Mouse (Mus musculus) cerebellum, adult 2 months (tissue): ENCODE results near the gene Rhou. TPM values are rescaled to one million over a fixed set of nuclear protein-coding genes. Genes with fewer than 3 reads are reported as not detected.
A peak's percentile ranks its signal among the peaks of the same experiment; 100 is the strongest.

Experiments used
- DNase-seq, 2 experiments: peaks; one replicate each; pipeline ENCODE4 v3.0.0; 2021
- H3K27ac ChIP-seq: fragments of 200-500 bp; 2 replicates; pipeline ENCODE4 v1.5.1; 2012; ENCODE audit warnings: low read length, control low read depth, inconsistent platforms; ENCODE audit not compliant: insufficient read depth
- H3K27me3 ChIP-seq: fragments of 200-500 bp; 2 replicates; pipeline ENCODE4 v1.6.1; 2012; ENCODE audit warnings: inconsistent platforms, mild to moderate bottlenecking, low read length, moderate library complexity; ENCODE audit not compliant: control insufficient read depth, insufficient read depth
- H3K4me1 ChIP-seq: fragments of 200-500 bp; 2 replicates; pipeline ENCODE4 v1.6.1; 2011; ENCODE audit warnings: low read length; ENCODE audit not compliant: control insufficient read depth, insufficient read depth
- H3K4me3 ChIP-seq: fragments of 200-500 bp; replicated peaks from 2 replicates; pipeline ENCODE3; 2011; ENCODE audit warnings: mild to moderate bottlenecking, low read depth, low read length, control low read depth; ENCODE audit not compliant: insufficient read depth
- CTCF ChIP-seq: fragments of 200-500 bp; IDR thresholded peaks from 2 replicates; pipeline ENCODE4 v1.5.1; 2011; ENCODE audit warnings: low read depth, mild to moderate bottlenecking, control low read depth, low read length, moderate library complexity, borderline replicate concordance; ENCODE audit not compliant: insufficient read depth
- POLR2A ChIP-seq: fragments of 200-500 bp; IDR thresholded peaks from 2 replicates; pipeline ENCODE4 v1.6.1; 2011; ENCODE audit warnings: low read length, control low read depth, borderline replicate concordance; ENCODE audit not compliant: insufficient read depth
- whole genome bisulfite sequencing: fragments of 180-500 bp; shearing (Covaris S2); methylation state at CpG from one replicate; pipeline ENCODE4 v1.1.7; 2018; 5-methylcytosine and 5-hydroxymethylcytosine counted together
- polyA plus RNA-seq: library from polyadenylated mRNA; depleted of rRNA; stranded (reverse); fragments of >200 nt; gene quantifications from 2 replicates; pipeline ENCODE4 v1.2.3, GENCODE M21; 2012

Rhou gene
- polyA plus RNA-seq, 1 experiment = 34.9 TPM

DNA sequence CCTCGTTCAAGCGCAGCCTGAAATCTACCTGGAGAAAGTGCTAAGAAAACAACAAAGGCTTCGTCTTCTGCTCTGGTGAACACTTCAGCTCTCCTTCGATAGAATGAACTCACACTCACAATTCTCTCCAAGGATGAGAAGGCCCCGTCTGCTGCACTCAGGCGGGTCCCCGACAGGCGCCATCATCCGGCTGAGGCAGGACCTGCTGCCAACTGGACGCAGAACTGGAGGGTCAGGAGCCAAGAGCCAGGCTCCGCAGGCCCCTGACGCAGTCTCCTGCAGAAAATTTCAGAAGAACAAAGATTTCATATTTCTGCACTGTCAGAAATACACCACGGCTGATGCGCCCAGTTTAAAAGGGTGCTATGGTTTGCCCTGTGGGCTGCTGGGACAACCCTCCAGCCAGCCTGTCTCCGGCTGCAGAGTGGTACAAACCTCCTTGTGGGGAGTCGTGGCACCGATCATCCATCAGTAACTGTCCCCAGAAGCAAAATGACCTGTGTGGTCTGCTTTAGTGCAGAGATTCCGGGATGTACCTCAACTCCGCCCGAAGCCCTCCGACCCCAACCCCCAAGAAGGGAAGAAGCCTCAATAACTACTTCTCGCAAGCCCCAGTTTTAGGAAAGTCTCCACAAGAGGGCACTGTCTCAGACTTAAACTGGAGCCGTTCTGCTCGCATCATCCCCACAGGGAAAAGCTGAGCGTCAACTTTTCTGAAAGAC is 10.2 kb upstream of the Rhou start:
- no peak overlapping the region for H3K27ac ChIP-seq
- peak overlapping the region; percentile 81 for H3K4me3 ChIP-seq
- WGBS = 13% methylated on average over 25 of the region's 25 CpGs
- peak; percentile 61 to 62 for DNase-seq
- TF ChIP-seq CTCF (peak; percentile 66), POLR2A (no peak)
- no peaks in the 10 kb centered on the region; the same call in 1 of the 2 replicates for H3K27me3 ChIP-seq
- H3K4me1 ChIP-seq = peaks cover 4% of the 10 kb centered on the region; the same call in 1 of the 2 replicates

DNA sequence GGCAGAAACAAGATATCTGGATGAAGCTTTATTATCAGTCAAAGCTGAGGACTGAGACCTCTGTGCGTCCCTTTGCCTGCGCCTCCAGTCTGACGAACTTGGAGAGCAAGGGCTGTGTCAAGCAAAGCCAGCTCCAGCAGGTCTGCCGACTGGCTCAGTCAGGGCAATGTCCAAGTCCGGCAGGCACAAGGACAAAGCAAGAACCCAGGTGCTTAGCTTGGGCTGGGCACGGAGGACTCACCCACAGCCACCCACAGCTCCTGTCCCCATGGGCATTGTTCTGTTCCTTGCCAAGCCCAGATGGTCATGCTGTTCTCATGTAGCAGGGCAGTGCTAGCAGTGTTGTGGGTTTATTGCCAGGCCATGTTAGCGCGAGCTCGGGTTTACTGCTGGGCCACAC is 8.5 kb upstream of the Rhou start:
- H3K27ac ChIP-seq = no peak overlapping the region
- H3K27me3 ChIP-seq = no peaks in the 10 kb centered on the region; the same call in 1 of the 2 replicates
- TF ChIP-seq POLR2A (no peak), CTCF (no peak)
- H3K4me1 ChIP-seq = peaks cover 4% of the 10 kb centered on the region; the same call in 1 of the 2 replicates
- 28% methylated on average over 9 of the region's 9 CpGs for WGBS
- H3K4me3 ChIP-seq = no peak overlapping the region
- DNase-seq = no peak

DNA sequence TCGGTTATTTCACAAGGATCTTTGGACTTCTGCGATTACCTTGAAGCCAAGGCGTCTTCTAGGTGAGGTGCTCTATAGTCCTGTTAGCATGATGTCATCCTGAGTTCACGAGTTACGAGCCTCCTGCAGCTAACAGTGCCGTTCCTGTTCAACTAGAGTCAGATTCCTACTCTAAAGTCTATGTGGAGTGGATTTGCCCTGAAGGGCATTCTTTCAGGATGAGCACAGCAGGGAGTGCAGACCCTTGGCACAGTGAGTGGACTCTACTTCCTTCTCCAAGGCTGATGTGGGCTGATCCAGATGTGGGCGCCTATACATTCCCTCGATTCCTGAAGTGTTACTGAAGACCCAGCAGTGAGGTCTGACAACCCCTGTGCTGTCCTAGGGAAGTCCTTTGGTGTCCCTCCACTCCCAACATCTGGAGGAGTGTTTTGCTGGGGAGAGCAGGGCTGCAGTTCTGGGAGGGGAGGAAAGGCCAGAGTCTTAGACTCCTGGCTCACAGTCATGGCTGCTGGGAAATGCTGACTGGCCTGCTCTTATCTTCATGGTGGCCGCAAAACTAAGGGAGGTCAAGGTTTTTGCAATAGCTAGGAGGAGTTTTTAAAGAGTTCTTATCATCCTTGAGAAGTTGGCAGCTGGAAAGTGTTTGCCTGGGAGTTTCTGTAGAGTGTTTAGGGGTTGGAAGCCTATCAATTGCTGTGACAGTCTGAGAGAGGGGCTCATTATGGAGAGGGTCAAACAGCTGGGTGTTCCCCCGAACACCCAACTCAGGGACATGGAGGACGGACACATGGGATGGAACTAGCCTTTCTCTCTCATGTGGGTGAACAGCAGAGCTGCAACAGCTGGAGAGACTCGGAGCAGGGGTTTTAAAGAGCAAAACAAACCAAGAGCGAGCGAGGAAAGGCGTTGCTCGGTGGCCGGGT is 5.2 kb upstream of the Rhou start:
- H3K4me3 ChIP-seq = no peak overlapping the region
- 84% methylated on average over 17 of the region's 17 CpGs for WGBS
- H3K4me1 ChIP-seq = peaks cover 4% of the 10 kb centered on the region; the same call in 1 of the 2 replicates
- no peak for TF ChIP-seq CTCF
- no peaks in the 10 kb centered on the region for H3K27me3 ChIP-seq
- H3K27ac ChIP-seq = no peak overlapping the region
- no peak for DNase-seq

DNA sequence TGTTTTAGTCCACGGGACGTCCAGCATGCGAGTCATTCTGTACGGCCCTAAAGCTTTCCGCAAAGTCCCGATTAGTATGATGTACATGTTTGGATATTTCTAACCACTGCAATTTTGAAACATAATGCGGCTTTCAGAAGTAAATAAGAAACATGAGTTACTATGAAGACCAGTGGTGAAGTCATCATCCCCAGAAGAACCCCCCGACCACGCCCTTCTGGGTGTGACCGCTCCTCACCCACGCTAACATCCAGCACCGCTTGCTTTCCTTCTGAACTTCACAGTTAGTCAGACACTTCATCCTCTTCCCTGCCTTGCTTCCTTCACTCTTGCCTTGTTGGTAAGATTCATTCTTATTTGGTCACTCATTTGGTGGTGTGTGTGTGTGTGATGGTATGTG is 4.2 kb upstream of the Rhou start:
- 95% methylated on average over 12 of the region's 12 CpGs for WGBS
- H3K27ac ChIP-seq = no peak overlapping the region
- no peak for DNase-seq
- peaks cover 4% of the 10 kb centered on the region; the same call in 1 of the 2 replicates for H3K4me1 ChIP-seq
- H3K4me3 ChIP-seq = no peak overlapping the region
- H3K27me3 ChIP-seq = no peaks in the 10 kb centered on the region
- TF ChIP-seq CTCF = no peak
- TF ChIP-seq POLR2A = no peak

DNA sequence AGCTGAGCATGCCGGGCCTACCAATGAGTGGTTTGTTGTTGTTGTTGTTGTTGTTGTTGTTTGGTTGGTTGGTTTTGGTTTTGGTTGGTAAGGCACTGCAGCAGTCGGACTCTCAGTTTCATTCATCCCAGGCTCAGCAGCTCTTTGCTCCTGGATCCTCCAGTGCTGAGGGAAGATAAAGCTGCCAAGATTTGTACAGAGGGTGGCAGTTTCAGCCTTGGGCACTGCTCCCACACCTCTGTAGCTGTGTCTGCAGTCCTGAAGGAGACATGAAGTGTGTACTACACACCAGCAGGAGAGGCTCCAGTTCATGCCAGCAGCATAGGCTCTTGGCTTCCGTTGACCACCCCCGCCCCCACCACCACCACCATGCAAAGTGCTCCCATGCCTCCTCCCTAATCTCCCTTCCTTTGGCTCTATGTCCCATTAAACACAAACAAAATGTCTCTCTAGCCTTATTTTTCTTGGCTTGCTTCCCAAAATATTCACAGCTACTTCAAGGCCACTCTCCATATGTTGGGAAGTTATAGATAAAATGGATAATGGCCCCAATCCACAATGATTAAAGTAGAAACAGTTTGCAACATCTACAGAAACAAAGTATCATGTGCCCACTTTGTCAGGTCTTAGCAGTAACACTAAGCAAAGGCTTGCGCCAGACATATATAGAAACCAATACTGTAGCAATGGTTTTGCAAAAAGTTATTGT is 2.2 kb upstream of the Rhou start:
- 74% methylated on average over 5 of the region's 5 CpGs for WGBS
- TF ChIP-seq POLR2A = no peak
- no peak for TF ChIP-seq CTCF
- Histone ChIP-seq H3K4me3 (no peak overlapping the region), H3K4me1 (no peaks in the 10 kb centered on the region), H3K27ac (no peak overlapping the region), H3K27me3 (no peaks in the 10 kb centered on the region)
- DNase-seq = no peak

DNA sequence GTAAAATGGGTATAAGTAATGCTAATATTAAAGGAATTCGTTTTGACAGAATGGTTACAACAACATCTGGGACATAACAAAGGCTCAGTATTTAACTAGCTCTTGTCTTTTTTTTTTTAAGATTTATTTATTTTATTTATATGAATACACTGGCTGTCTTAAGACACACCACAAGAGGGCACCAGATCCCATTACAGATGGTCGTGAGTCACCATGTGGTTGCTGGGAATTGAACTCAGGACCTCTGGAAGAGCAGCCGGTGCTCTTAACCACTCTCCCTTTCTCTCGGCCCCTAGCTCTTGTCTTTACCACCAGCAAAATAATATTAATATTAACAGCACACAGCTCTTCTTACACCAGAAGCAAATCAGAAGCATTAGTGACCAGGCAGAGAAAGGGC is 1.1 kb upstream of the Rhou start:
- H3K4me1 ChIP-seq = no peaks in the 10 kb centered on the region
- TF ChIP-seq CTCF (no peak), POLR2A (no peak)
- no peaks in the 10 kb centered on the region for H3K27me3 ChIP-seq
- no peak overlapping the region for H3K4me3 ChIP-seq
- WGBS = 71% methylated on average over 4 of the region's 4 CpGs
- peak in 1 of 2 experiments; percentile 26 for DNase-seq
- no peak overlapping the region for H3K27ac ChIP-seq

DNA sequence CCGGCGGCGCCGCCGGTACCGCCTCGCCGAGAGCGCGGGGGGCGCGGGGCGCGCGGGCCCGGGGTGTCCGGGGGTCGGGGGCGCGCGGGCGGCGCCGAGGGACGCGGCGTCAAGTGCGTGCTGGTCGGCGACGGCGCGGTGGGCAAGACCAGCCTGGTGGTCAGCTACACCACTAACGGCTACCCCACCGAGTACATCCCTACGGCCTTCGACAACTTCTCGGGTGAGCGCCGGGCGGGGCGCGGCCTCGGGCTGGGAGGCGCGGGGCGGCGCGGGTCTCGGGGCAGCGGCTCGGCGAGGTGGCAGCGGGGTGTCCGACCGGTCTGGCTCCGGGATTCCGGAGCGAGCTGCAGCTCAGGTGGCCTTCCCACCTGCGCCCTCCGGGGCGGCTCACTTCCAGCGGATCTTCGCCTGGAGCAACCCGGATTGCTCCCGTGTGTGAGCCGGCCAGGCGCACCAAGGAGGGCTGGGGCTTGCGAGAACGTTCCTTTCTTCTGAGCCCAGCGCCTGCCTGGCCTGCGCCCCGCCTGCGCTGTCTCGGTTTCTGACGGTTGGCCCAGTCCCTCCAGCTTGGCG is 353 bp downstream of the Rhou start:
- Histone ChIP-seq H3K4me1 (no peaks in the 10 kb centered on the region), H3K27ac (peak overlapping the region; percentile 9; the same call in 1 of the 2 replicates), H3K27me3 (no peaks in the 10 kb centered on the region), H3K4me3 (peak overlapping the region; percentile 73)
- peak; percentile 72 to 82 for DNase-seq
- no peak for TF ChIP-seq CTCF
- no peak for TF ChIP-seq POLR2A
- WGBS = 1% methylated on average over 77 of the region's 77 CpGs

DNA sequence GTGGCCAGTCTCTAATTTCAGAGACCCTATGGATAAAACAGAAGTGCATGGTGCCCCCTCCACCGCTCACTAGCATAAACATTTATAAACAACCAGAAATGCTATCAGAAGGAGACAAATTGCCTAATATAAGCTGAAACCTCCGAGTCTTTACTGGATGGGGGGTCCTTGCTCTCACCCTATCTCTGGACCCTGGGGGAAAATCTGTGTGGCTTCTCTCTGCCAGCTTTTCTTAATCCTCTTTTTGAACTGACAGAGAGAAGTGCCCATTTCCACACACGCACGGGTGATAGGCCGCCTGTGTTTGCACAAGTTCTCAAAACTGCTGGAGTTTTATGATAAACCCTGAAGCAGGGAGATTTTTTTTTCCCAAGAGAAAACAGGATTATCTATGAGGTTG is 1.0 kb downstream of the Rhou start:
- Histone ChIP-seq H3K4me3 (peak overlapping the region; percentile 7), H3K4me1 (no peaks in the 10 kb centered on the region), H3K27me3 (no peaks in the 10 kb centered on the region), H3K27ac (peak overlapping the region; percentile 33; the same call in 1 of the 2 replicates)
- whole genome bisulfite sequencing = 67% methylated on average over 5 of the region's 5 CpGs
- no peak for DNase-seq
- no peak for TF ChIP-seq CTCF
- TF ChIP-seq POLR2A = no peak
